Mouse (Mus musculus) stomach, embryonic 14.5 days (tissue): ENCODE measurements around the gene Itgb5. TPM values are rescaled to one million over a fixed set of nuclear protein-coding genes. Genes with fewer than 3 reads are reported as not detected.

Source experiments
- ATAC-seq: fragments of 200-750 bp; cut with Nextera tagmentation; 2 replicates; pipeline ENCODE4 v1.8.0; 2017; ENCODE audit warnings: low read depth, moderate TSS enrichment; ENCODE audit not compliant: insufficient number of reproducible peaks, insufficient read depth, low FRiP score
- H3K27ac ChIP-seq: fragments of 300-500 bp; sonication (generic); 2 replicates; pipeline ENCODE4 v1.5.1; 2014; ENCODE audit warnings: mild to moderate bottlenecking, low read length, moderate library complexity, mixed read lengths
- H3K27me3 ChIP-seq: fragments of 300-500 bp; sonication (generic); 2 replicates; pipeline ENCODE4 v1.6.1; 2014; ENCODE audit warnings: low read length, control low read depth, mixed read lengths; ENCODE audit not compliant: control insufficient read depth, insufficient read depth
- H3K36me3 ChIP-seq: fragments of 300-500 bp; sonication (generic); 2 replicates; pipeline ENCODE4 v1.6.1; 2014; ENCODE audit warnings: mild to moderate bottlenecking, control low read depth, low read length, moderate library complexity, mixed read lengths; ENCODE audit not compliant: control insufficient read depth, insufficient read depth
- H3K4me1 ChIP-seq: fragments of 300-500 bp; sonication (generic); 2 replicates; pipeline ENCODE4 v1.6.1; 2014; ENCODE audit warnings: low read length, control low read depth, mixed read lengths; ENCODE audit not compliant: control insufficient read depth, insufficient read depth
- H3K4me2 ChIP-seq: fragments of 300-500 bp; sonication (generic); replicated peaks from 2 replicates; pipeline ENCODE4 v1.6.1; 2014; ENCODE audit warnings: low read depth, low read length, control low read depth
- H3K4me3 ChIP-seq: fragments of 300-500 bp; sonication (generic); 2 replicates; pipeline ENCODE4 v1.5.1; 2014; ENCODE audit warnings: low read depth, low read length, control low read depth
- H3K9ac ChIP-seq: fragments of 300-500 bp; sonication (generic); replicated peaks from 2 replicates; pipeline ENCODE4 v1.6.1; 2014; ENCODE audit warnings: low read depth, mild to moderate bottlenecking, control low read depth, low read length, moderate library complexity, mixed read lengths
- H3K9me3 ChIP-seq: fragments of 300-500 bp; sonication (generic); 2 replicates; pipeline ENCODE4 v1.6.1; 2016; ENCODE audit warnings: low read depth, low read length, control low read depth; ENCODE audit not compliant: control insufficient read depth
- WGBS: fragments of 180-500 bp; shearing (Covaris S2); extraction: QIAGEN DNeasy Blood & Tissue Kit; methylation state at CpG from one replicate; pipeline ENCODE4 v1.1.7; 2014; 5-methylcytosine and 5-hydroxymethylcytosine counted together
- polyA plus RNA-seq: library from polyadenylated mRNA; unstranded; fragments of >200 nt; fragmentation: Nextera tagmentation; extraction: Ambion mirVana; gene quantifications from 2 replicates; pipeline ENCODE4 v1.2.1, GENCODE M21; 2014

The Itgb5 gene
- polyA plus RNA-seq, 1 experiment from 2014 or later: 37.2 TPM

DNA sequence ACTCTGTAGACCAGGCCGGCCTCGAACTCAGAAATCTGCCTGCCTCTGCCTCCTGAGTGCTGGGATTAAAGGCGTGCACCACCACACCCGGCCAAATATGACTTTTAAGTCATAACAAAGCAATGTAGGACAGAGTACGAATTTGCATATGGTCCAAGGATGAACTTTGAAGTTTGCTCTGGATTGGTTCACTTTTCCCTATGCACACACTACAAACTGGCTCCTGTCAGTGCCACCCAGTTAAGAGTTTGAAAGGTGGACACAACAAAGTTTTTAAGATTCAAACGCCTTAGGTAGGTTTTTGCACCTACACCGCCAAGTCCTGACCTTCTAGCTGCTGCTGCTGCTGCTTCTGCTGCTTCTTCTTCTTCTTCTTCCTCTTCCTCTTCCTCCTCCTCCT lies 969 bp upstream of the Itgb5 start:
- no peak for ATAC-seq
- no peak overlapping the region for H3K4me2 ChIP-seq
- no peak overlapping the region for H3K4me3 ChIP-seq
- H3K36me3 ChIP-seq: no peaks in the 10 kb centered on the region
- H3K4me1 ChIP-seq: peaks cover 17% of the 10 kb centered on the region
- 95% methylated on average over 7 of the region's 7 CpGs for WGBS
- no peaks in the 10 kb centered on the region for H3K9me3 ChIP-seq
- H3K9ac ChIP-seq: no peak overlapping the region
- H3K27ac ChIP-seq: no peak overlapping the region
- no peaks in the 10 kb centered on the region for H3K27me3 ChIP-seq

DNA sequence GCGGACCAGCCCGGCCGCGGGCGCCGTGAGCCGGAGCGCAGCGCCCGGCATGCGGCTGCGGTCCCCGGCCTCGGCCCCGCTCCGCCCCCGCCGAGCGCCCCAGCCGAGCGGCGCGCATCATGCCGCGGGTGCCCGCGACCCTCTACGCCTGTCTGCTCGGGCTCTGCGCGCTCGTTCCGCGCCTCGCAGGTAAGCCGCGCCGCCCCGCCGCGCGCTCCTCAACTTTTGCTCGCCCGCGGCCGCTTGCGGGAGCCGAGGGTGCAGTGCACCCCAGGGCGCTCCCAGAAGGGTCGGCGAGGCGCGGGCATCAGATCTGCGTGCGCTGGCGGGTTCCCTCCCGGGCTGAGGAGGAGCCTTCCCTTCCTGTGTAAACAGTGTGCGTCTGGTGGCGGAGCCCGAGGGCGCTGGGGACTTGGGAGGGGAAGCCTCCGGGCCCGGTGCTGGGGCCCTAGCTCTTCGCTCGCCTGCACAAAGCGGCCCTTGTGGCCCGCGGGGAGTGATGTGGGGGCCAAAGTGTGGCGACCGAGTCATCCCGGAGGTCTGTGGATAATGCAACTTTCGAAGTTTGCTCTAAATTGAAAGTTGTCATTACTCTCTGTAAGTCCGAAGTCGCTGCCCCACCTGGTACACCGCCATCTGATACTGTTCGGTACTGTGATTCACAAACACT lies 512 bp downstream of the Itgb5 start:
- Histone ChIP-seq H3K27ac (peak overlapping the region; percentile 91), H3K9me3 (no peaks in the 10 kb centered on the region), H3K36me3 (no peaks in the 10 kb centered on the region), H3K4me3 (peak overlapping the region; percentile 92), H3K4me2 (peak overlapping the region; percentile 85), H3K27me3 (no peaks in the 10 kb centered on the region), H3K9ac (peak overlapping the region; percentile 90), H3K4me1 (peaks cover 28% of the 10 kb centered on the region)
- ATAC-seq: peak; percentile 71
- WGBS: 0% methylated on average over 54 of the region's 76 CpGs

DNA sequence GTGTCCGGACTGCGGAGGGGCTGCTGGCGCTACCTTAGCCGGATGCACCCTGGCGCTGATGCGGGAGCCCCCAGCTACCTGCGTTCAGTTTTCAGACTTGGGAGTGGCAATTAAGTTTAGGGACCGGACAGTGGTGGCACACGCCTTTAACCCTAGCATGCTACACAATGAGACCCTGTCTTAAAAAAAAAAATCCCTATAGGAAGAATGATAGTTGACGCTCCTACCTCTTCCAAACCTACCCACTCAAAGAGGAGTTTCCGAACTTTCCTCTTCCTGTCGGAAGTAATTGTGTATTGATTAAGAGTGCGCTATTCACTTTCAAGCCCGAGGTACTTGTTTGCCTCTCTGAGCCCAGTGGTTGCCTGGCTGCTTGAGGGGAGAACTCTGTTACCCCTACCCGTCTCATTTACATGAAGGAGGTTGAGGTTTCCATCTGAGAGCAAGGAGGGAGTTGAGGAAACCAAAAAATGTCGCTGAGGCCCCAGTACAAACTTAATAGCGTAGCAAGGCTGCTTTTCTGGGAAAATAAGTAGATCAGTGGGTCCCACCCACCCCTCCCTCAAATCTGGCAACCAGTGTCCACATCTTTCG lies 1.1 kb downstream of the Itgb5 start:
- Histone ChIP-seq H3K4me1 (peaks cover 28% of the 10 kb centered on the region), H3K27ac (peak overlapping the region; percentile 91), H3K4me2 (peak overlapping the region; percentile 85), H3K4me3 (peak overlapping the region; percentile 92), H3K36me3 (no peaks in the 10 kb centered on the region), H3K9me3 (no peaks in the 10 kb centered on the region), H3K27me3 (no peaks in the 10 kb centered on the region), H3K9ac (peak overlapping the region; percentile 90)
- 4% methylated on average over 18 of the region's 18 CpGs for whole genome bisulfite sequencing
- no peak for ATAC-seq

DNA sequence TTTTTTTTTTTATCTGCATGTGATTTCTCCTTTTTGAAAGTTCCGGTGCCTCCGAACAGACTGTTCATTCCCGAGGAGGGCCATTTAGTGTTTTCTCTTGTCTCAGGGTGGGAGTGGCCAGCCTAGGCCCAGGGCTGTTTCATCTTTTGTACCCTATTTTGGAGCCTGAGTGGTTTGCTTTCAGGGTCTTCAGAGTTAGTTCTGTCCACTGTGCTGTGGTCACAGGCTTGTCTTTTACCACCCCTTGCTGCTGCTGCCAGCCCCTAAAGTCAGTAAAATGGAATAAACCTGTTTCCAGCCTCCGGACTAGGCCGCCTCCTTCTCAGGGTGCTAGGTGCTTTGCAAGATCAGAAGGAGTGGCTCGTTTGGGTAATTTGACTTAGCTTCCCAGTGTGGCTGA lies 2.6 kb downstream of the Itgb5 start:
- Histone ChIP-seq H3K4me1 (peaks cover 28% of the 10 kb centered on the region), H3K9me3 (no peaks in the 10 kb centered on the region), H3K27ac (peak overlapping the region; percentile 68; the same call in 1 of the 2 replicates), H3K27me3 (no peaks in the 10 kb centered on the region), H3K4me3 (no peak overlapping the region), H3K36me3 (no peaks in the 10 kb centered on the region), H3K9ac (no peak overlapping the region), H3K4me2 (peak overlapping the region; percentile 57; the same call in 1 of the 2 replicates)
- no peak for ATAC-seq
- WGBS: 68% methylated on average over 6 of the region's 6 CpGs

DNA sequence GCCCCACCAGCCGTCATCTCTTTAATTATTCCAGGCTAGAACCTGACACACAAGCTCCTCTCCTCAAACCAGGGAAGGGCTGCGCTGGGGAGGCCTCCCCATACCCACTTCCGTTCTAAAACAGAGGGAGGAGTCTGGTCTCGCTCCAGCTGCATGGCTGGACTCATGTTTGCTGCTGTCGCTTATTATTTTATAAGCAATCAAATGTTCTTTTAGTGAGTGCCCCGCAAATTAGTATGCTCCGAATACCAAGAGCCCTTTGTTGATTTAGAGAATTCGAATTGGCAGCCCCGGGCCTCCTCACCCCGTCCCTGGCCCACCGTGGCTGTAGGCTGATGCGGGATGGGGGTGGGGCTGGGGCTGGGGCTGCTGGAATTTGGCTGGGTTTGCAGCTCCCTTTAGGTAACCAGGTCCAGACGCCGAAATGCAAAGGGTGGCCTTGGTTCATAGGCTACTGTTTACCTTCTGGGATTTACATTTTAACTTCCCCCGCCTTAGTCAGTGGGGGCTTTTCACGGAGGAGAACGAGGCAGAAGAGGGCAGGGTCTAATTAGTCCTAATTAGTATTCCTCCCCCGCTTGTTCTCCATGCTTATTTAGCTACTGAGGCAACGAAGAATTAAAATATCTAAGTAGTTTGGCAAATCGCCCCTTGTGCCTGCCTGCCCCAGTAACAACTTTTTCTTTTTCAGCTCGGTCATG lies 3.4 kb downstream of the Itgb5 start:
- Histone ChIP-seq H3K4me1 (peaks cover 32% of the 10 kb centered on the region), H3K27ac (peak overlapping the region; percentile 68; the same call in 1 of the 2 replicates), H3K4me3 (peak overlapping the region; percentile 15; the same call in 1 of the 2 replicates), H3K9me3 (no peaks in the 10 kb centered on the region), H3K4me2 (peak overlapping the region; percentile 57), H3K9ac (no peak overlapping the region), H3K27me3 (no peaks in the 10 kb centered on the region), H3K36me3 (no peaks in the 10 kb centered on the region)
- 6% methylated on average over 21 of the region's 21 CpGs for WGBS
- no peak for ATAC-seq

DNA sequence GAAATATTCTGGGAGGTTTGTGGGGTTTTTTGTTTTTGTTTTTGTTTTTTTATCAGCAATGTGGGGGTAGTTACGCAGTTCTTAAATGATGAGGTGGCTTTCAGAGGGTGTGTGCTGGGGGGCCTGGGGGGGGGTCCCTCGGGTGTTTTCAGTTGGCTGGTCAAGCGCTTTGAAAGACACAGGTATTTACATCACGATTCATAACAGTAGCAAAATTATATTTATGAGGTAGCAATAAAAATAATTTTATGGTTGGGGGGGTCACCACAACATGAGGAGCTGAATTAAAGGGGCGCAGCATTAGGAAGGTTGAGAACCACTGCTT lies 3.9 kb downstream of the Itgb5 start:
- peaks cover 32% of the 10 kb centered on the region for H3K4me1 ChIP-seq
- H3K4me3 ChIP-seq: peak overlapping the region; percentile 15
- H3K9ac ChIP-seq: no peak overlapping the region
- no peaks in the 10 kb centered on the region for H3K9me3 ChIP-seq
- H3K27me3 ChIP-seq: no peaks in the 10 kb centered on the region
- H3K4me2 ChIP-seq: peak overlapping the region; percentile 57
- H3K36me3 ChIP-seq: no peaks in the 10 kb centered on the region
- 19% methylated on average over 5 of the region's 5 CpGs for WGBS
- peak overlapping the region; percentile 68; the same call in 1 of the 2 replicates for H3K27ac ChIP-seq
- ATAC-seq: no peak

DNA sequence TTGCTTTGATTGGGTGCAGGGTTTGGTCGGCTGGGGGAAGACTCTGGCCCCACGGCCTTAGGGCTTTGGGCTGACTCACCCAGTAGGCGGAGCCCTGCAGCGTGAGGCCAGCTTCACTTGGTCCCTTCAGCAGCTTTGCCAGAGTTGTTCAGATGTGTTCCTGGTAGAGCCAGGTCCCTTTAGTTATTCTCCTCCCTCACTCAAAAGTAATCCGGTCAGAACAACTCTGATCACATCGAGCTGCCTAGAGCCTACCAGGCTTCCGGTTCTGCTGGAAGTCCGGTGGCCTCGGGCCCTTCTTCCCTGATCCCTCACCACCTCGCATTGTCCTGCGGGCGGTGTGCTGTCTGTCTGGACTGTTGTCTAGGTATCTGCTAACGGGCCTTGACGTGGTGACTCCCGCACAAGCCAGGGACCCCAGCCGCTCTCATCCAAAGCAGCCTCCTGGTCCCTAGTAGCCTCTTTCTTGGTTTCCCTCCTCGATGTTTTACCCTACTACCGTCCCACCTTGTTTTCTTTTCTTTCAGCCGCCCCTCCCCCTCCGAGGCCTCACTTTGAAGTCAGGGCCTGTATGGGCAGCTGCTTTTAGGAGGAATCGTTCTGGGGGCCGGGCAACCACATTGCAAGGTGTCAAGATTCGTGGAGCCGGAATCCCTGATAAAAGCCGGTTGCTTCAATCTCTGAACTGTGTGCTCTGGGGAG lies 4.5 kb downstream of the Itgb5 start:
- ATAC-seq: peak; percentile 48; the same call in 1 of the 2 replicates
- peak overlapping the region; percentile 22; the same call in 1 of the 2 replicates for H3K9ac ChIP-seq
- peaks cover 31% of the 10 kb centered on the region for H3K4me1 ChIP-seq
- no peaks in the 10 kb centered on the region for H3K36me3 ChIP-seq
- no peaks in the 10 kb centered on the region for H3K27me3 ChIP-seq
- H3K4me2 ChIP-seq: peak overlapping the region; percentile 57
- H3K4me3 ChIP-seq: peak overlapping the region; percentile 15
- 9% methylated on average over 25 of the region's 25 CpGs for WGBS
- peak overlapping the region; percentile 68; the same call in 1 of the 2 replicates for H3K27ac ChIP-seq
- no peaks in the 10 kb centered on the region for H3K9me3 ChIP-seq

DNA sequence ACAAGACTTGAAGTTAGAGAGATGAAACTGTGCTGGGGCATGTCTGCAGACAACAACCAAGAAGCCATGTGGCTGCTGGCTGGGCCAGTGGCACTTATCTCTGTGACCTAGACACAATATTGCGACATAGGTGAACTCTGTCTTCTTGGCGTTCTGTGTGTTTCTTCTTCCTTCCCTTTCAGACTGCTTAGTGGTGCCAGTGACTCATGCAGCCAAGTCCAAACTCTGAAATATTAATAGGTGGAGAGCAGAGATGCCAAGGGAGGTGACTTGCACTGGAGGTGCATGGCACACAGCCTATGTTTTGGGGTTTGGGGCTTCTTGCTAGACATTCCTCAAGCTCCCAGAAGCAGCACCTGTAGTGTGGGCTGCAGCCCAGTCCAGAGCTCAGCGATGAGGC lies 7.2 kb downstream of the Itgb5 start:
- Histone ChIP-seq H3K27me3 (no peaks in the 10 kb centered on the region), H3K9ac (no peak overlapping the region), H3K4me2 (no peak overlapping the region), H3K27ac (no peak overlapping the region), H3K9me3 (no peaks in the 10 kb centered on the region), H3K4me1 (peaks cover 34% of the 10 kb centered on the region), H3K4me3 (no peak overlapping the region), H3K36me3 (no peaks in the 10 kb centered on the region)
- no peak for ATAC-seq
- 79% methylated on average over 3 of the region's 3 CpGs for WGBS
